Mouse (Mus musculus): ENCODE data around the gene Ccdc136.
"Not testable (repeated sequence)": the region's sequence is repeated elsewhere in the genome, so short reads cannot be mapped to it uniquely, and the experiment has no call there.

Gene Ccdc136

GRCm38 (mm10) chr6:29395910-29396713 is at the start of gene Ccdc136:
TSS of gene Ccdc136 (plus strand) at chr6:29396309.
- DNase-seq, result peak; percentile 92

DNA sequence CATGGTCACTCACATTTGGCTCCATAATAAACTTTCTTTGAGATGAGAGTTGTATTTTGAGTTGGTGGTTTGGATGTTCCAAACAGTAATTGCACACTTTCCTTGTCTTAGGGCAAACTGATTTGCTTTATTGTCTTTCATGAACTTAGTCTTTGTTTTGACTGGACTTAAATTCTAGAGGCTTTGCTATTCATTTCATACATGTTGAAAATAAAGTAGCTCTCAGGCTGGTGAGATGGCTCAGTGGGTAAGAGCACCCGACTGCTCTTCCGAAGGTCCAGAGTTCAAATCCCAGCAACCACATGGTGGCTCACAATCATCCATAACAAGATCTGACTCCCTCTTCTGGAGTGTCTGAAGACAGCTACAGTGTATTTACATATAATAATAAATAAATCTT is 49.6 kb upstream of the Ccdc136 start:
- not testable (repeated sequence) for DNase-seq

GRCm38 (mm10) chr6:29347189-29347588 is 48.9 kb upstream of the Ccdc136 start:
- peak; percentile 6 for DNase-seq

GRCm38 (mm10) chr6:29347665-29348370 is 48.3 kb upstream of the Ccdc136 start, which contains the start of gene Calu:
TSS of gene Calu (plus strand) at chr6:29348069.
- peak; percentile 99 for DNase-seq

DNA sequence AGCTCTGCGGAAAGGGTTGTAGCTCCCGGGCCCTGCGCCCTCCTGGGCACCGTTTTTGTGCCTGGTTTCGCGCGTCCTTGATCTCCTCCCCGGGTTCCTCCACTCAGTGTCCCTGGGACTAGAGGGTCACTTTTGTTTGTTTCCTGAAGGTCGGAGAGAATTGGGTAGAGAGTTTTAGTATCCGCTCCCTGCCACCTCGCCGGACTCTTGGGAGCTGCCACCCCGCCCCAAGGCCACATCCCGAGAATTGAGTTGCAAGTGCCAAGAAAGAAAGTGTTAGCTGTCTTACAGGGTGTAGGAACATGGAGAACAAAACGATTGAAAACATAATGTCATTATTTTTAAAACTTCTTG is 47.8 kb upstream of the Ccdc136 start:
- no peak for DNase-seq

GRCm38 (mm10) chr6:29351613-29352012 is 44.5 kb upstream of the Ccdc136 start:
- no peak for DNase-seq

DNA sequence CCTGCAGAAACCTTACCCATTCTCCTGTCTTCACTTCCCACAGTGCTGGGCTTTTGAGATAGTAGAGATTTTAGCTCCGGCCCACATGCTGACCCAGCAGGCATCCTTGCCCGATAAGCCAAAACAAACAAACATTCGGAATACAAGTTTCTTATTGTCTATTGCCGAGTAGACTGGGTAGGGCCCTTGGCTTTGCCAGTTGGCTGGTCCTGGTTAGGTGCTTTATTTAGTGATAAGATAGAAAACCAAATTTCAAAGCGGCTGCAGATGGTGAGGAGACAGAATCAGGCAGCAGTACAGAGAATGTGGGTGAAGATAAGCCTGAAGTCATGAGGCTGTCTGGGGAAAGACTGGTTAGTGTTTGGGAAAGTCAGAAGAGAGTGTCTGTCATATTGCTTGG is 43.3 kb upstream of the Ccdc136 start:
- DNase-seq, result no peak

GRCm38 (mm10) chr6:29359386-29359785 is 36.7 kb upstream of the Ccdc136 start:
- DNase-seq, result no peak

DNA sequence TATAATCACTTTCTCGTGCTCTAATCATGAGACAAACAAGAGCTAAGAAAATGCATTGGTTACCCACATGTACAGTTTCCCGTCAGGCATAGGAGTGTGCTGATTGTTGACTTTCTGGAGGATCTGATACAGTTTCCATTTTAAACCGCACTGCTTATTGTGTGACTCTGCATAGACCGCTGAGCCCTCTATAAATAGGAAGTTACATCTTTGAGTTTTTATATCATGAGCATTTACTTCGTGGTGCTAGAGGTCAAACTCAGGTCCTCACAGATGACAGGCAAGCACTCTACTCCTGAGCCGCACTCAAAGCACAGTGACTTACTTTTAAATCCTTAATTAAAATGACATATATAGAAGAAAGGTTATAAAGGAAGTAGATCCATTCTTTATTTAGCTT is 35.9 kb upstream of the Ccdc136 start:
- DNase-seq, result no peak

GRCm38 (mm10) chr6:29362246-29363128 is 33.6 kb upstream of the Ccdc136 start:
- no peak for DNase-seq

- no peak for DNase-seq
Observed at GRCm38 (mm10) chr6:29363129-29363515, 33.0 kb upstream of the Ccdc136 start.

DNA sequence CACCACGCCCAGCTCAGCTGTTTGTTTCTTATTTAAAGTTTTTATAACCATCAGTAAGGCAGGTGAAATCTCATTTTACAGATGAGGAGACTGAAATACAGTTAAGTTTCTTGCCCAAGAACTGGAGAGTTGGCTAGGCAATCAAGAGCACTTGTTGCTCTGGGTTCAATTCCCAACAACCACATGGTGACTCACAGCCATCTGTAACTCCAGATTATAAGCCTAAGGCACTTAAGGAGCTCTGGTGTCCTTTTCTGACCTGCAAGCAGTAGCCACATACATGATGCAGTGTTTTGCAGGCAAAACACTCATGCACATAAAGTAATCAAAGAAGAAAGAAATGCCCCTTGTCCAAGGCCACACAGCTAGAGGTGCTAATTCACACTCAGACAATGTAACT is 30.8 kb upstream of the Ccdc136 start:
- DNase-seq, result no peak

GRCm38 (mm10) chr6:29377386-29377785 is 18.7 kb upstream of the Ccdc136 start:
- DNase-seq, result peak; percentile 32

- no peak for DNase-seq
Observed at GRCm38 (mm10) chr6:29378678-29379077, 17.4 kb upstream of the Ccdc136 start.

DNA sequence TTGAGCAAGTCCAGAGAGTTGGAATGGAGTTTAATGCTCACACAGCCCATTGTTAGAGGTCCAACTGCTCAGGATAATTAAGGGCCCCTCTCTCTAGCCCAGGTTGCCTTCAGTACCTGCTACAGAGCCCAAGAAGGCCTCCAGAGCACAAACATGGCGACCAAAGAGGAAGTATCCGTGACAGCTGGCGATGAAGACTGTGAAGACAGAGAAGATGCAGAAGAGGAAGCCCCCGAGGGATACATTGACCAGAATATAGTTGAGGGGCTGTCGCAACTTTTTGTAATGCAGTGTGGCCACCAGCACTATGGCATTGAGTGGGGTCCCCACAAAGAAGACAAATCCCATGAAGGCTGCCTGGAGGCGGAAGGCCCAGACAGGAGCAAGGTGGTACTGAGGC is 16.2 kb upstream of the Ccdc136 start:
- no peak for DNase-seq

DNA sequence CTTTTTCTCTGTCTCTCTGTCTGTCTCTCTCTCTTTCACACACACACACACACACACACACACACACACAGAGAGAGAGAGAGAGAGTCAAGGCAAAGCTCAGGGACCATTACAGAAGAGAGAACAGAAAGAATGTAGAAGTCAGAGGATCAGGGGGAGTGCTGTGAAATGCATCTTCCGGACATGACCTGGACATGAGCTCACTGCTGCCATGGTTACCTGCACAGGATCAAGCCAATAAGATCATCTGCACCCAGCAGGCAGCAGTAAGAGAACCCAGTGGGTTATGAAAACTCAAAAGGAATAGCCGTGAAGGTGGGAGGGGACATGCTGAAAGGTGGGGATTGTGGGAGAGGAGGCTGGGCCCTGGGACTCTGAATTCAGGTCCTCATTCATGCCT is 13.7 kb upstream of the Ccdc136 start:
- no peak for DNase-seq

GRCm38 (mm10) chr6:29388052-29388518 is 8.0 kb upstream of the Ccdc136 start, which contains the start of gene Opn1sw:
TSS of gene Opn1sw (minus strand) at chr6:29388468.
- DNase-seq, result no peak

GRCm38 (mm10) chr6:29388606-29389080 is 7.5 kb upstream of the Ccdc136 start:
- DNase-seq, result peak; percentile 84

GRCm38 (mm10) chr6:29389425-29389824 is 6.7 kb upstream of the Ccdc136 start:
- DNase-seq, result no peak

- DNase-seq, result not testable (repeated sequence)
Observed at GRCm38 (mm10) chr6:29390500-29390899, 5.6 kb upstream of the Ccdc136 start.

DNA sequence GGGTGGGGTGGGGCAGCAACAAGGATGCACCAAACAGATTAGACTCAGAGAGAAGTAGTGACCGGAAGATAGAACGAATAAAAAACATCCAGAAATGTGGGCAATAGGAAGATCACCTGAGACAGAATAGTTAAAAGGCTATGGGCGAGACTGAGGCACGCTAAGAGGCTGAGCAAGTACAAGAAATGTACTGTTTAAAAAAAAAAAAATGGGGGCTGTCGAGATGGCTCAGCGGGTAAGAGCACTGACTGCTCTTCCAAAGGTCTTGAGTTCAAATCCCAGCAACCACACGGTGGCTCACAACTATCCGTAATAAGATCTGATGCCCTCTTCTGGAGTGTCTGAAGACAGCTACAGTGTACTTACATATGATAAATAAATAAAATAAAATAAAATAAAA is 4.9 kb upstream of the Ccdc136 start:
- DNase-seq, result not testable (repeated sequence)

GRCm38 (mm10) chr6:29391802-29392201 is 4.3 kb upstream of the Ccdc136 start:
- DNase-seq, result no peak

DNA sequence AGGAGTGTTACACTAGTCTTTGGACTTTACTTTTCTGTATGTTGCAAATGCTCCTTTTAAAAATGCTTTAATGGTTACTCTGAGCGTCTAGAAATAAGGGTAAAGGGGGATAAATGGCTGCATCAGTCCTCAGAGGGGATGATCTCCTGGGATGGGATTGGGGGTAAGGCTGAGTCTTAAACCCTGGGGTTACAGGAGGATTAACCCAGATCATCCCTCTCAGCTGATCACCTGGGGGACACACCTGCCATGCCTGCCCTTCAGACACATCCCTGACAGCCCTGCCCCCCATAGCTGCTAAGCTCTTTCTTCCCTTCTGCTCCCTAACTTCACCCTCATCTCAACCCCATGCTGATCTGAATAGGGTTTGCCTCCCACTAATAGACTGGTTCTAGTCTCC is 1.8 kb upstream of the Ccdc136 start:
- no peak for DNase-seq
